11 mouse cellular contexts compared by ENCODE assay signal in the genomic region with DNA sequence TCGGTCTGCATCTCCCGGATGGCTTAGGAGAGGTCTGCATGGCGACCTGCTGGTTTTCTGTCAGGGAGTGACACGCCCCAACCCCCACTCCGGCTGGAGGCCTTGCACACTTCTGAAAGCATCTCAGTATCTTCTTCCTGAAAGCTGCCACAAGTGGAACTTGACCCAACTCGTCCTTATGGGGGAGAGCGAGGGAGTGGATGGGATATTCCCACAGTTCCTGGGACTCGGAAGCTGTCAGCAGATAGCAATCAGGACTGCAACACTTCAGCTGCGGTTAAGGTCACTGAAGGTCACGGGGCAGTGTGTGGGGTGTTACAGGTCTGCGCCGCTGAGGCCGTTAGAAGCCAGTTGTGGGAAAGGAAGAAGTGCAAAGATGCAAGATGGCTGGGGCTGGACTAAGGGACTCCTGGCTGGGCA. TPM values are rescaled to one million over a fixed set of nuclear protein-coding genes. Genes with fewer than 3 reads are reported as not detected.
A peak's percentile ranks its signal among the peaks of the same experiment; 100 is the strongest.
DNase-seq lines count a peak whose midpoint lies in the region; ATAC-seq and TF ChIP-seq lines count a peak whose summit lies in the region.
"Had no signal": no experiment of that assay in that cellular context is flagged by ENCODE, and none has a peak within 500 bp of the region (broad histone marks: within the 10 kb centered on the region; RNA-seq: fewer than 3 reads in every experiment).

No protein-coding gene starts in this region.

- H3K4me3 ChIP-seq in gastrocnemius, adult 2 months, result no peak overlapping the region
- H3K4me3 ChIP-seq in kidney, adult 2 months (ENCODE audit: insufficient read depth, low read depth, low read length), result no peak overlapping the region
- H3K4me3 ChIP-seq in brown adipose tissue, adult 24 weeks (ENCODE audit: insufficient read depth, low read depth, low read length), result no peak overlapping the region
- peak overlapping the region; percentile 60 for H3K4me3 ChIP-seq in megakaryocyte, embryonic 14.5 days (replicated peaks)
- no peak overlapping the region for H3K4me3 ChIP-seq in lung, postnatal 0 days (ENCODE audit: low read depth, low read length)
- H3K4me3 ChIP-seq: left cerebral cortex, adult 2 months had no signal

- H3K9ac ChIP-seq in lung, postnatal 0 days (replicated peaks; ENCODE audit: low read depth), result no peak overlapping the region

- peak overlapping the region; percentile 49; the same call in 1 of the 2 replicates for H3K27ac ChIP-seq in gastrocnemius, adult 2 months
- H3K27ac ChIP-seq in kidney, adult 2 months (ENCODE audit: insufficient read depth, low read depth, low read length), result no peak overlapping the region
- H3K27ac ChIP-seq in brown adipose tissue, adult 24 weeks (replicated peaks; ENCODE audit: low read depth, low read length), result peak overlapping the region; percentile 33; the same call in 1 of the 2 replicates
- H3K27ac ChIP-seq in lung, postnatal 0 days (ENCODE audit: low read length), result no peak overlapping the region
- H3K27ac ChIP-seq: left cerebral cortex, adult 2 months had no signal

- intact Hi-C loops in gastrocnemius, adult 2 months (cut with DNase I), result no loop called here

- no peaks in the 10 kb centered on the region for H3K27me3 ChIP-seq in kidney, adult 2 months (replicated peaks; ENCODE audit: control insufficient read depth, insufficient read depth, low read length)
- no peaks in the 10 kb centered on the region for H3K27me3 ChIP-seq in megakaryocyte, embryonic 14.5 days (replicated peaks)
- H3K27me3 ChIP-seq in lung, postnatal 0 days (replicated peaks; ENCODE audit: insufficient read depth, low read length), result no peaks in the 10 kb centered on the region

- H3K36me3 ChIP-seq in kidney, adult 2 months (ENCODE audit: control insufficient read depth, insufficient read depth, low read length), result no peaks in the 10 kb centered on the region
- H3K36me3 ChIP-seq in megakaryocyte, embryonic 14.5 days (replicated peaks; ENCODE audit: low read length), result peaks cover 50% of the 10 kb centered on the region
- H3K36me3 ChIP-seq in lung, postnatal 0 days (ENCODE audit: insufficient read depth, low read length), result no peaks in the 10 kb centered on the region

- H3K9me3 ChIP-seq in megakaryocyte, embryonic 14.5 days, result no peaks in the 10 kb centered on the region
- H3K9me3 ChIP-seq in lung, postnatal 0 days (ENCODE audit: low read length), result no peaks in the 10 kb centered on the region

- no peak overlapping the region for H3K4me2 ChIP-seq in lung, postnatal 0 days (replicated peaks; ENCODE audit: low read depth, low read length)

- no peak for DNase-seq in gastrocnemius, adult 2 months
- no peak for DNase-seq in gastrocnemius, postnatal 10 days
- peak; percentile 46 to 57 for DNase-seq in kidney, postnatal 4 days
- DNase-seq in kidney, adult 2 months, result no peak
- DNase-seq in lung, postnatal 0 days (ENCODE audit: low spot score), result no peak
- DNase-seq in frontal cortex, adult 2 months (ENCODE audit: extremely low spot score in 1 of 2, low spot score in 1 of 2), result no peak
- DNase-seq: thymus, adult 18-20 months had no signal

- no peak for TF ChIP-seq EP300 in lung, postnatal 0 days (IDR thresholded peaks at IDR 0.05)

- TF ChIP-seq CTCF in gastrocnemius, adult 2 months (IDR thresholded peaks at IDR 0.05), result no peak
- TF ChIP-seq CTCF in kidney, adult 2 months (conservative IDR thresholded peaks at IDR 0.05; ENCODE audit: insufficient read depth, insufficient read length, low read depth, low read length), result no peak
- no peak for TF ChIP-seq CTCF in lung, postnatal 0 days (IDR thresholded peaks at IDR 0.05)

- ATAC-seq in lung, postnatal 0 days, result no peak
- ATAC-seq: forebrain, embryonic 14.5 days had no signal

- TF ChIP-seq POLR2A in kidney, adult 2 months (IDR thresholded peaks at IDR 0.05; ENCODE audit: low read depth, low read length), result no peak

- H3K4me1 ChIP-seq in kidney, adult 2 months (ENCODE audit: control insufficient read depth, insufficient read depth, low read length), result peaks cover 17% of the 10 kb centered on the region
- H3K4me1 ChIP-seq in brown adipose tissue, adult 24 weeks (ENCODE audit: control insufficient read depth, insufficient read depth, insufficient read length, low read length), result peaks cover 23% of the 10 kb centered on the region
- H3K4me1 ChIP-seq in megakaryocyte, embryonic 14.5 days, result peaks cover 99% of the 10 kb centered on the region
- H3K4me1 ChIP-seq in lung, postnatal 0 days (ENCODE audit: insufficient read depth, low read depth, low read length), result peaks cover 8% of the 10 kb centered on the region; the same call in 1 of the 2 replicates

- WGBS in kidney, adult 2 months, result 62% methylated on average over 13 of the region's 13 CpGs
- 50% methylated on average over 13 of the region's 13 CpGs for WGBS in lung, postnatal 0 days

RNA-seq across cellular contexts. Expression of a gene that starts 6.3 kb away (rescaled TPM):
- 10 to 100 TPM in 1 of 2 experiments, 1 to 10 TPM in 1; 7.9 to 13.2 TPM for total RNA-seq in gastrocnemius, adult 2 months (2021)
- 10 to 100 TPM; 27.9 to 30.3 TPM for total RNA-seq in gastrocnemius, postnatal 10 days (2021)
- 21.1 and 23.9 TPM in 2 replicates for polyA plus RNA-seq in kidney, adult 2 months (2012; rRNA removed)
- 25.7 and 38.1 TPM in 2 replicates for polyA plus RNA-seq in brown adipose tissue, adult 24 weeks (2012; ENCODE audit: insufficient read depth, insufficient read length, missing spikeins)
- polyA plus RNA-seq in megakaryocyte, embryonic 14.5 days (2012; ENCODE audit: insufficient read depth, low replicate concordance), result 44.7 and 52.5 TPM in 2 replicates
- polyA plus RNA-seq in lung, postnatal 0 days (2015; fragmentation: Nextera tagmentation; extraction: Ambion mirVana), result 7.2 and 10.0 TPM in 2 replicates
- polyA plus RNA-seq in frontal cortex, adult 2 months (2012; rRNA removed), result 95.9 and 101 TPM in 2 replicates

RNA-seq across cellular contexts. Expression of a gene that starts 16.6 kb away (rescaled TPM):
- 10 to 100 TPM; 24.5 to 29.0 TPM for total RNA-seq in gastrocnemius, adult 2 months (2021)
- 10 to 100 TPM; 27.4 to 32.4 TPM for total RNA-seq in gastrocnemius, postnatal 10 days (2021)
- 22.2 and 22.8 TPM in 2 replicates for polyA plus RNA-seq in kidney, adult 2 months (2012; rRNA removed)
- polyA plus RNA-seq in brown adipose tissue, adult 24 weeks (2012; ENCODE audit: insufficient read depth, insufficient read length, missing spikeins), result 11.9 and 24.7 TPM in 2 replicates
- 5.0 and 11.9 TPM in 2 replicates for polyA plus RNA-seq in megakaryocyte, embryonic 14.5 days (2012; ENCODE audit: insufficient read depth, low replicate concordance)
- polyA plus RNA-seq in lung, postnatal 0 days (2015; fragmentation: Nextera tagmentation; extraction: Ambion mirVana), result 26.2 TPM in 2 replicates
- 28.0 and 30.4 TPM in 2 replicates for polyA plus RNA-seq in frontal cortex, adult 2 months (2012; rRNA removed)

Comparison
In these comparisons a context has a peak if more than half of its experiments do, and no peak if none do; other contexts are left out.
1. DNase-seq: peak in kidney, postnatal 4 days (2 of 2); none in gastrocnemius, adult 2 months (single experiment), gastrocnemius, postnatal 10 days (single experiment), kidney, adult 2 months (single experiment), lung, postnatal 0 days (single experiment) and frontal cortex, adult 2 months (0 of 2).
2. H3K27ac ChIP-seq: peak in gastrocnemius, adult 2 months (single experiment) and brown adipose tissue, adult 24 weeks (single experiment); none in kidney, adult 2 months (single experiment) and lung, postnatal 0 days (single experiment).